Mouse (Mus musculus): ENCODE data around the gene Lrmda. TPM values are rescaled to one million over a fixed set of nuclear protein-coding genes. Genes with fewer than 3 reads are reported as not detected.

The Lrmda gene
- polyA plus RNA-seq, 1 experiment from 2014 or later, result 0.53 TPM

DNA sequence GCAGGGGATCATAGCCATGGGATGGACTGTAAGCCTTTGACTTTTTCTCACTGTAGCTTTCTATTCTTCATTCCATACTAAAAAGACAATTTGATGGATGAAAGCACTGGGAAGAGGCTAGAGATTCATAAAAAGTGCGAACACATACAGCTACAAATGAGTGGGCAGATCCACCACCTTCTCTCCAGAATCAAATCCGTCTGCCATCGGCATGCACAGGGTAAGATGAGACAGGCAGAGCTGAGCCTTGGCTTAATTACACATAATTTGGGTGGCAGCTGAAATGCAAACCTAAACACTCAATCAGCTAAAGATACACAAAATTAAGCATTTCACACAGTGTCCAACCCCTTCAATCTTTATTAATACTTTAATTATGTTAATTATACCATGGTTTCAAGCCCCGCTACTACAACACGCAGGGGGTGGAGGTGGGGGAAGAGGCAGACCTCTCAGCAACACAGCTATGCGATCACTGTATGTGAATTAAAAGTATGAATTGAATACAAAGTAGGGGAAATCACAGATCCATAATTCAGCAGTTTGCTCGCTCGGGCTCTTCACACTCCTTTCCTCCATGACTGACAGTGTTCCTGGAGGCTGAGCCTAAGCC, 709.2 kb downstream of the Lrmda start:
- Histone ChIP-seq H3K9ac (ENCODE audit: low read depth, low read length) (no peak overlapping the region), H3K4me3 (ENCODE audit: low read length) (no peak overlapping the region), H3K9me3 (ENCODE audit: control insufficient read depth, low read length) (no peaks in the 10 kb centered on the region), H3K4me2 (replicated peaks; ENCODE audit: low read depth, low read length) (no peak overlapping the region), H3K4me1 (ENCODE audit: control insufficient read depth, insufficient read depth, low read length) (no peaks in the 10 kb centered on the region), H3K27ac (ENCODE audit: low read depth, low read length) (no peak overlapping the region), H3K36me3 (ENCODE audit: control insufficient read depth, insufficient read depth, low read length) (no peaks in the 10 kb centered on the region), H3K27me3 (ENCODE audit: control insufficient read depth, insufficient read depth, low read length) (no peaks in the 10 kb centered on the region)
- ATAC-seq (ENCODE audit: low FRiP score, low TSS enrichment), result no peak
- 84% methylated on average over 8 of the region's 8 CpGs for WGBS

GRCm38 (mm10) chr14:22738603-22739002, 719.1 kb downstream of the Lrmda start:
- 77% methylated on average over 11 of the region's 11 CpGs for WGBS
- no peak overlapping the region for H3K9ac ChIP-seq (ENCODE audit: low read depth, low read length)
- H3K36me3 ChIP-seq (ENCODE audit: control insufficient read depth, insufficient read depth, low read length), result no peaks in the 10 kb centered on the region
- no peak for ATAC-seq (ENCODE audit: low FRiP score, low TSS enrichment)
- no peak overlapping the region for H3K27ac ChIP-seq (ENCODE audit: low read depth, low read length)
- H3K9me3 ChIP-seq (ENCODE audit: control insufficient read depth, low read length), result no peaks in the 10 kb centered on the region
- no peaks in the 10 kb centered on the region for H3K27me3 ChIP-seq (ENCODE audit: control insufficient read depth, insufficient read depth, low read length)
- no peak overlapping the region for H3K4me2 ChIP-seq (replicated peaks; ENCODE audit: low read depth, low read length)
- H3K4me1 ChIP-seq (ENCODE audit: control insufficient read depth, insufficient read depth, low read length), result no peaks in the 10 kb centered on the region
- H3K4me3 ChIP-seq (ENCODE audit: low read length), result no peak overlapping the region

DNA sequence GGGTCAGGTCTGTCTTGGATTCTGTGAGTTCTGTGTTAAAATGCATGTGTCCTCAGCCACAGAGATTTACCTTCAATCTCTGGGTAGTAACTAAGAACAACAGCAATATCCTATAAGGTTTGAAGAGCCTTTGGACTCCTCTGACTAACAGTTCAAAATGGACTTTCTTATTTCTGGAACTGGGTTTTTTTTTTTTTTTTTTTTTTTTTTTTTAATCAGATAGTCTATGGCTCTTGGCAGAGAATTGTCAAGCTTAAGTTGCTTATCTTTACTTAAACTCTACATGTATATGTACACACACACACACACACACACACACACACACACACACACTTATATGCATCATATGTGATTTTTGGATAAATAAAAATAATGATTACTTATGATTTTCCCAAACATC, 723.0 kb downstream of the Lrmda start:
- 0 out of 2 replicates have a peak, but pooled peaks cover 2% of the 10 kb centered on the region for H3K27me3 ChIP-seq (ENCODE audit: control insufficient read depth, insufficient read depth, low read length)
- no peaks in the 10 kb centered on the region for H3K36me3 ChIP-seq (ENCODE audit: control insufficient read depth, insufficient read depth, low read length)
- no peak overlapping the region for H3K9ac ChIP-seq (ENCODE audit: low read depth, low read length)
- no peaks in the 10 kb centered on the region for H3K9me3 ChIP-seq (ENCODE audit: control insufficient read depth, low read length)
- H3K27ac ChIP-seq (ENCODE audit: low read depth, low read length), result no peak overlapping the region
- peaks cover 11% of the 10 kb centered on the region; the same call in 1 of the 2 replicates for H3K4me1 ChIP-seq (ENCODE audit: control insufficient read depth, insufficient read depth, low read length)
- ATAC-seq (ENCODE audit: low FRiP score, low TSS enrichment), result no peak
- H3K4me3 ChIP-seq (ENCODE audit: low read length), result no peak overlapping the region
- no peak overlapping the region for H3K4me2 ChIP-seq (replicated peaks; ENCODE audit: low read depth, low read length)

DNA sequence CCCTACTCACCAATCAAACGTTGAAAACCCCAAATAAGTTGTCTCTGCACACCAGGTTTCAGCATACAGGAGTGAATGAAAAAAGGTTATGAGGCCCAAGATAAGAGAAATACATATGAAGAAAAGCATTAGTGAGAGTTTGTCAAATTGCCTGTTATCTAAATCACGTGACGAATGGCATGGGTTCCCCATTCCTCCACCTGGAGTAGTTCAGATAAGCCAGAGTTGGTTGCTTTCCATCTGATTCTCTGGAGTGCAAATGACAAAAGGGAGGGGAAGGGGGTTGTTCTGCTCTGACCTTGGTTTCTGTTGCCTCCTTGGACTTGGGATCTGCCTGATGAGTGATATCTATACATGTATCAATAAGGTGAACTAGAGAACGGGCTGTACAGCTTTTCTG, 723.8 kb downstream of the Lrmda start:
- no peak overlapping the region for H3K27ac ChIP-seq (ENCODE audit: low read depth, low read length)
- no peaks in the 10 kb centered on the region for H3K9me3 ChIP-seq (ENCODE audit: control insufficient read depth, low read length)
- H3K4me1 ChIP-seq (ENCODE audit: control insufficient read depth, insufficient read depth, low read length), result peaks cover 11% of the 10 kb centered on the region; the same call in 1 of the 2 replicates
- H3K9ac ChIP-seq (ENCODE audit: low read depth, low read length), result no peak overlapping the region
- H3K27me3 ChIP-seq (ENCODE audit: control insufficient read depth, insufficient read depth, low read length), result 0 out of 2 replicates have a peak, but pooled peaks cover 2% of the 10 kb centered on the region
- no peak overlapping the region for H3K4me2 ChIP-seq (replicated peaks; ENCODE audit: low read depth, low read length)
- H3K4me3 ChIP-seq (ENCODE audit: low read length), result no peak overlapping the region
- ATAC-seq (ENCODE audit: low FRiP score, low TSS enrichment), result no peak
- whole genome bisulfite sequencing, result 84% methylated on average over 4 of the region's 4 CpGs
- no peaks in the 10 kb centered on the region for H3K36me3 ChIP-seq (ENCODE audit: control insufficient read depth, insufficient read depth, low read length)

DNA sequence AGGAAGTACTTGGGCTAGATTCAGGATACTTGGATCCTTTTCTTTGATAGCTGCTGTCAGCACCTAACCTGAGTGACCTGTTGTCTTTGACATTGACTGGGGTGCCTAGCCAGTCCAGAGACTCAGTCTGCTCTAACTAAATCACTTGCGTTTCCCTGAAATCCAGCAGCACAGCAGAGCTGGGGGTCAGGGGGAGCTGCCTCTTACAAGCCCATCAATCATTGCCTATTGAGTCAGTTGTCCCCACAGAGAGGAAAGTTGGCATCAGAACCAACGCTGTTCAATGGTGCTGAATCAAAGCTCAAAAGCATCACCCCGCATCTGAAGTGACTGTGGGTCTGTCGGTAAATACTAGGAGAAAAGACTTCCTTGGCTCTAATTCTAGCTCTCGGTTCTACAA, 725.2 kb downstream of the Lrmda start:
- no peaks in the 10 kb centered on the region for H3K9me3 ChIP-seq (ENCODE audit: control insufficient read depth, low read length)
- WGBS, result 34% methylated on average over 5 of the region's 5 CpGs
- ATAC-seq (ENCODE audit: low FRiP score, low TSS enrichment), result no peak
- H3K36me3 ChIP-seq (ENCODE audit: control insufficient read depth, insufficient read depth, low read length), result no peaks in the 10 kb centered on the region
- H3K27ac ChIP-seq (ENCODE audit: low read depth, low read length), result no peak overlapping the region
- H3K4me1 ChIP-seq (ENCODE audit: control insufficient read depth, insufficient read depth, low read length), result peaks cover 11% of the 10 kb centered on the region; the same call in 1 of the 2 replicates
- no peak overlapping the region for H3K4me2 ChIP-seq (replicated peaks; ENCODE audit: low read depth, low read length)
- no peak overlapping the region for H3K9ac ChIP-seq (ENCODE audit: low read depth, low read length)
- no peak overlapping the region for H3K4me3 ChIP-seq (ENCODE audit: low read length)
- H3K27me3 ChIP-seq (ENCODE audit: control insufficient read depth, insufficient read depth, low read length), result 0 out of 2 replicates have a peak, but pooled peaks cover 2% of the 10 kb centered on the region

GRCm38 (mm10) chr14:22745263-22745881, 725.9 kb downstream of the Lrmda start:
- Histone ChIP-seq H3K4me1 (ENCODE audit: control insufficient read depth, insufficient read depth, low read length) (peaks cover 11% of the 10 kb centered on the region; the same call in 1 of the 2 replicates), H3K9me3 (ENCODE audit: control insufficient read depth, low read length) (no peaks in the 10 kb centered on the region), H3K4me2 (replicated peaks; ENCODE audit: low read depth, low read length) (no peak overlapping the region), H3K27ac (ENCODE audit: low read depth, low read length) (no peak overlapping the region), H3K36me3 (ENCODE audit: control insufficient read depth, insufficient read depth, low read length) (no peaks in the 10 kb centered on the region), H3K4me3 (ENCODE audit: low read length) (no peak overlapping the region), H3K9ac (ENCODE audit: low read depth, low read length) (no peak overlapping the region), H3K27me3 (ENCODE audit: control insufficient read depth, insufficient read depth, low read length) (0 out of 2 replicates have a peak, but pooled peaks cover 2% of the 10 kb centered on the region)
- 65% methylated on average over 1 of the region's 1 CpGs for WGBS
- no peak for ATAC-seq (ENCODE audit: low FRiP score, low TSS enrichment)

- no peak for ATAC-seq (ENCODE audit: low FRiP score, low TSS enrichment)
- no peak overlapping the region for H3K4me2 ChIP-seq (replicated peaks; ENCODE audit: low read depth, low read length)
Observed at GRCm38 (mm10) chr14:22745882-22746480, 726.5 kb downstream of the Lrmda start.

DNA sequence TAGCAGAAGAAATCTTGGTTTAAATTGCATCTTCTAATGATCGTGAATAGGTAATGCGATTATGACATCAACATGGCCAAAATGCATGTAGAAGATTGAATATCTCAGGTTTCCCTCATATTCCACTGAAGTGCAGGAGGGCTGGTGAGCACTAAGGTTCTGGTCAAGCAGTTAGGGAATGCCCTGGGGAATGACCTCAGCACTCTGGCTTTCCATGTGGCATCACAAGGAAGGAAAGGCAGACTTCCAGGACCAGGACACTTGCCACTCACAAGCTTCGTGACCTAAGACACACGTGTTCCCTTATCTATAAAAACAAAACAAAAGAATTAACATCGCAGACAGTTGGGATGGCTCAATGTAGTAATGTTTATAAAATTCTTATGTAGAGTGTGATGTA, 728.3 kb downstream of the Lrmda start:
- Histone ChIP-seq H3K9me3 (ENCODE audit: control insufficient read depth, low read length) (no peaks in the 10 kb centered on the region), H3K4me3 (ENCODE audit: low read length) (no peak overlapping the region), H3K9ac (ENCODE audit: low read depth, low read length) (no peak overlapping the region), H3K27me3 (ENCODE audit: control insufficient read depth, insufficient read depth, low read length) (0 out of 2 replicates have a peak, but pooled peaks cover 2% of the 10 kb centered on the region), H3K36me3 (ENCODE audit: control insufficient read depth, insufficient read depth, low read length) (no peaks in the 10 kb centered on the region), H3K4me2 (replicated peaks; ENCODE audit: low read depth, low read length) (no peak overlapping the region), H3K4me1 (ENCODE audit: control insufficient read depth, insufficient read depth, low read length) (peaks cover 11% of the 10 kb centered on the region; the same call in 1 of the 2 replicates), H3K27ac (ENCODE audit: low read depth, low read length) (no peak overlapping the region)
- no peak for ATAC-seq (ENCODE audit: low FRiP score, low TSS enrichment)
- WGBS, result 90% methylated on average over 5 of the region's 5 CpGs

More at GRCm38 (mm10) chr14:22745882-22746480, 726.5 kb downstream of the Lrmda start:
- Histone ChIP-seq H3K9me3 (ENCODE audit: control insufficient read depth, low read length) (no peaks in the 10 kb centered on the region), H3K27me3 (ENCODE audit: control insufficient read depth, insufficient read depth, low read length) (0 out of 2 replicates have a peak, but pooled peaks cover 2% of the 10 kb centered on the region), H3K4me1 (ENCODE audit: control insufficient read depth, insufficient read depth, low read length) (peaks cover 11% of the 10 kb centered on the region; the same call in 1 of the 2 replicates), H3K27ac (ENCODE audit: low read depth, low read length) (peak overlapping the region; percentile 73), H3K36me3 (ENCODE audit: control insufficient read depth, insufficient read depth, low read length) (no peaks in the 10 kb centered on the region), H3K4me3 (ENCODE audit: low read length) (no peak overlapping the region), H3K9ac (ENCODE audit: low read depth, low read length) (no peak overlapping the region)
- WGBS, result 19% methylated on average over 5 of the region's 5 CpGs

- Histone ChIP-seq H3K4me3 (ENCODE audit: low read length) (no peak overlapping the region), H3K36me3 (ENCODE audit: control insufficient read depth, insufficient read depth, low read length) (no peaks in the 10 kb centered on the region), H3K4me1 (ENCODE audit: control insufficient read depth, insufficient read depth, low read length) (peaks cover 14% of the 10 kb centered on the region; the same call in 1 of the 2 replicates), H3K27me3 (ENCODE audit: control insufficient read depth, insufficient read depth, low read length) (no peaks in the 10 kb centered on the region), H3K9ac (ENCODE audit: low read depth, low read length) (no peak overlapping the region), H3K27ac (ENCODE audit: low read depth, low read length) (peak overlapping the region; percentile 64), H3K4me2 (replicated peaks; ENCODE audit: low read depth, low read length) (no peak overlapping the region), H3K9me3 (ENCODE audit: control insufficient read depth, low read length) (no peaks in the 10 kb centered on the region)
- ATAC-seq (ENCODE audit: low FRiP score, low TSS enrichment), result no peak
Observed at GRCm38 (mm10) chr14:22750409-22750808, 730.9 kb downstream of the Lrmda start.

Data from kidney, embryonic 14.5 days (tissue).